Mouse (Mus musculus): ENCODE measurements around the gene Bsn. TPM values are rescaled to one million over a fixed set of nuclear protein-coding genes. Genes with fewer than 3 reads are reported as not detected.

The Bsn gene
- total and polyA plus RNA-seq, 3 experiments, result 2.8 to 7.9 (median 5.0) TPM

DNA sequence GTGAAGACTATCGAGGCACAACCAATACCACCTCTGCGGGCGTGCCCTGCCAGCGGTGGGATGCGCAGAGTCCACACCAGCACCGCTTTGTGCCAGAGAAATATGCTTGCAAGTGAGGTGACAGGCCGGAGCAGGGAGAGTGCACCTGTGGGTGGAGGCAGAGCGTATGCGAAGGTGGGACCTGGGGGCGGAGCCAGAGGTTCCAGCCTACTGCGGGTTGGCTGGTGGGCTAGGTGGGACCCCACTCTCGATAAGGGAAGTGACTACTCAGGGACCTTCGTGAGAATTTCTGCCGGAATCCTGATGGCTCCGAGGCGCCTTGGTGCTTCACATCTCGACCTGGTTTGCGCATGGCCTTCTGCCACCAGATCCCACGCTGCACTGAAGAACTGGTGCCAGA, 107.6 kb downstream of the Bsn start:
- Histone ChIP-seq H3K36me3 (replicated peaks) (peaks cover 71% of the 10 kb centered on the region), H3K27me3 (ENCODE audit: insufficient read depth, low read length) (no peaks in the 10 kb centered on the region), H3K9me3 (replicated peaks) (no peaks in the 10 kb centered on the region), H3K4me3 (ENCODE audit: low read depth, low read length) (no peak overlapping the region; the same call in 1 of the 2 replicates), H3K4me1 (ENCODE audit: insufficient read depth, low read depth, low read length) (peaks cover 87% of the 10 kb centered on the region)
- ATAC-seq (ENCODE audit: extremely low read depth, insufficient number of reproducible peaks, low FRiP score, poor library complexity, severe bottlenecking) (no peak), DNase-seq (ENCODE audit: low spot score) (no peak)
- TF ChIP-seq TAL1 (conservative IDR thresholded peaks at IDR 0.05; ENCODE audit: low read depth, low read length) (no peak), POLR2AphosphoS5 (IDR thresholded peaks at IDR 0.05; ENCODE audit: insufficient replicate concordance, low read depth, low read length) (no peak), GATA1 (IDR thresholded peaks at IDR 0.05; ENCODE audit: borderline replicate concordance, low read length) (no peak), GATA2 (IDR thresholded peaks at IDR 0.05; ENCODE audit: borderline replicate concordance, low read depth, low read length) (no peak), CTCF (IDR thresholded peaks at IDR 0.05; ENCODE audit: low read depth, low read length) (no peak)

- H3K9me3 ChIP-seq (replicated peaks), result no peaks in the 10 kb centered on the region
- peaks cover 75% of the 10 kb centered on the region for H3K4me1 ChIP-seq (ENCODE audit: insufficient read depth, low read depth, low read length)
- ATAC-seq (ENCODE audit: extremely low read depth, insufficient number of reproducible peaks, low FRiP score, poor library complexity, severe bottlenecking) (peak; percentile 91), DNase-seq (ENCODE audit: low spot score) (peak; percentile 97)
- H3K27me3 ChIP-seq (ENCODE audit: insufficient read depth, low read length), result no peaks in the 10 kb centered on the region
- TF ChIP-seq CTCF (IDR thresholded peaks at IDR 0.05; ENCODE audit: low read depth, low read length) (no peak), GATA2 (IDR thresholded peaks at IDR 0.05; ENCODE audit: borderline replicate concordance, low read depth, low read length) (no peak), TAL1 (conservative IDR thresholded peaks at IDR 0.05; ENCODE audit: low read depth, low read length) (no peak), GATA1 (IDR thresholded peaks at IDR 0.05; ENCODE audit: borderline replicate concordance, low read length) (no peak), POLR2AphosphoS5 (IDR thresholded peaks at IDR 0.05; ENCODE audit: insufficient replicate concordance, low read depth, low read length) (no peak)
- H3K4me3 ChIP-seq (ENCODE audit: low read depth, low read length), result peak within 1 kb of the TSS; percentile 88
- H3K36me3 ChIP-seq (replicated peaks), result peaks cover 65% of the 10 kb centered on the region
These were observed 110.0 kb downstream of the Bsn start, which contains the start of gene Mst1 for GRCm38 (mm10) chr9:108080168-108080567. Mst1 (plus strand) TSS chr9:108080436.

DNA sequence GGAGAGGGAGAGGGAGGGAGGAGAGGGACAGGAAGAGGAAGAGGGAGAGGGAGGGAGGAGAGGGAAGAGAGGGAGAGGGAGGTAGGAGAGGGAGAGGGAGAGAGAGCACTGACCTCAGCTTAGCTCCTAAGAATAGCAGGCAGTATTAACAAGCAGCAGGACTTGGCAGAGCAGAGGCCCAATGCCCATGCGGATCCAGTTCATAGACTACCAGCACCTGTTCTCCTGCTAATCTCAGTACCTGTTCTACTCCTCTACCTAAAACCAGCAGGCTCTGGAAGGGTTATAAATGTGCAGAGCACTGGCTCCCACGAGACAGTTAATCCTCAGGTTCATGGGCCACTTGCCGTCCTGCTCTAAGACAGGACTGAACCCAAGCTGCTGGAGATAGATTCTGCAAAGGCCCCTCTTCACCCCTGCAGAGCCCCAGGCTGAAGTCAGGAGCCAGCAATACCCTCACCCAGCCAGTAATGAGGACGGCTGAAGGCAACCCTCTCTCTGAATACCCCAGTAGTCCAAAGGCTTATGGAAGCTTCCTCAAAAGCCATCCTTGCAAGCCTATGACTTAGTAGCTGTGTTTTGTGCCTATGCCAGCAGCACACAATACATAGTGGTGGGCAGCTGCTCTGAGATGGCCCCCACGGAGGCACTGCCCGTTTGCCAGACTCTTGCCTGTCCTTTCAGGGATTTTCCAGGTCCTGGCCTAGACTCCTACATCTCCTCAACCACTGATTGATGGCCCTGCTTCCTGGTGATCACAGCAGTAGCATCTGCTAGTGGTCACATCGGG, 116.8 kb downstream of the Bsn start:
- peaks cover 86% of the 10 kb centered on the region for H3K36me3 ChIP-seq (replicated peaks)
- DNase-seq (ENCODE audit: low spot score) (no peak), ATAC-seq (ENCODE audit: extremely low read depth, insufficient number of reproducible peaks, low FRiP score, poor library complexity, severe bottlenecking) (no peak)
- H3K4me1 ChIP-seq (ENCODE audit: insufficient read depth, low read depth, low read length), result peaks cover 22% of the 10 kb centered on the region
- no peaks in the 10 kb centered on the region for H3K9me3 ChIP-seq (replicated peaks)
- no peaks in the 10 kb centered on the region for H3K27me3 ChIP-seq (ENCODE audit: insufficient read depth, low read length)
- H3K4me3 ChIP-seq (ENCODE audit: low read depth, low read length), result no peak overlapping the region
- no peak for TF ChIP-seq TAL1 (conservative IDR thresholded peaks at IDR 0.05; ENCODE audit: low read depth, low read length)
- TF ChIP-seq CTCF (IDR thresholded peaks at IDR 0.05; ENCODE audit: low read depth, low read length), result no peak
- TF ChIP-seq GATA1 (IDR thresholded peaks at IDR 0.05; ENCODE audit: borderline replicate concordance, low read length), result no peak
- no peak for TF ChIP-seq POLR2AphosphoS5 (IDR thresholded peaks at IDR 0.05; ENCODE audit: insufficient replicate concordance, low read depth, low read length)
- TF ChIP-seq GATA2 (IDR thresholded peaks at IDR 0.05; ENCODE audit: borderline replicate concordance, low read depth, low read length), result no peak

DNA sequence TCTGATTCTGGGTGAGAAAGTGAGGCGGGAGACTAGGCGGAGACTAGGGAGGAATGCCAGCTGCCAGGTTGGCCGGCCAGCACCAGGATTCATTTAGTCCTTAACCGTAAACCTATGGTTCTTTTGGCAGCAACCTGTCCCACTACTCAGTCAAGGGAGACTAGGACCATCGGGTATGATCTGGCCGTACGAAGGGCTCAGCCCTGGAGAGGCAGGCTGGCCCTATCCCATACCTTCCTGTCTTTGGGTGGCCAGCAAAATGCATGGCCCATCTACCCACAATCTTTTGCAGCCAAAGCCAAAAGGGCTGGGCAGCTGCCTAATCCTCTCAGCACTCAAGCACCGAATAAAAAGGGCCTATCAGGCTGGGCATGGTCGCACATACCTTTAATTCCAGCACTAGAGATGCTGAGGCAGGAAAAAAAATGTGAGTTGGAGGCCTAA, 117.7 kb downstream of the Bsn start:
- Histone ChIP-seq H3K36me3 (replicated peaks) (peaks cover 90% of the 10 kb centered on the region), H3K4me1 (ENCODE audit: insufficient read depth, low read depth, low read length) (peaks cover 19% of the 10 kb centered on the region), H3K4me3 (ENCODE audit: low read depth, low read length) (no peak overlapping the region), H3K27me3 (ENCODE audit: insufficient read depth, low read length) (no peaks in the 10 kb centered on the region), H3K9me3 (replicated peaks) (no peaks in the 10 kb centered on the region)
- TF ChIP-seq TAL1 (conservative IDR thresholded peaks at IDR 0.05; ENCODE audit: low read depth, low read length) (no peak), CTCF (IDR thresholded peaks at IDR 0.05; ENCODE audit: low read depth, low read length) (no peak), POLR2AphosphoS5 (IDR thresholded peaks at IDR 0.05; ENCODE audit: insufficient replicate concordance, low read depth, low read length) (no peak), GATA2 (IDR thresholded peaks at IDR 0.05; ENCODE audit: borderline replicate concordance, low read depth, low read length) (no peak), GATA1 (IDR thresholded peaks at IDR 0.05; ENCODE audit: borderline replicate concordance, low read length) (no peak)
- ATAC-seq (ENCODE audit: extremely low read depth, insufficient number of reproducible peaks, low FRiP score, poor library complexity, severe bottlenecking) (no peak), DNase-seq (ENCODE audit: low spot score) (no peak)

GRCm38 (mm10) chr9:108071801-108072200, 118.4 kb downstream of the Bsn start:
- Histone ChIP-seq H3K4me3 (ENCODE audit: low read depth, low read length) (no peak overlapping the region), H3K4me1 (ENCODE audit: insufficient read depth, low read depth, low read length) (peaks cover 13% of the 10 kb centered on the region), H3K27me3 (ENCODE audit: insufficient read depth, low read length) (no peaks in the 10 kb centered on the region), H3K36me3 (replicated peaks) (peaks cover 90% of the 10 kb centered on the region), H3K9me3 (replicated peaks) (no peaks in the 10 kb centered on the region)
- ATAC-seq (ENCODE audit: extremely low read depth, insufficient number of reproducible peaks, low FRiP score, poor library complexity, severe bottlenecking) (no peak), DNase-seq (ENCODE audit: low spot score) (no peak)
- no peak for TF ChIP-seq TAL1 (conservative IDR thresholded peaks at IDR 0.05; ENCODE audit: low read depth, low read length)
- no peak for TF ChIP-seq POLR2AphosphoS5 (IDR thresholded peaks at IDR 0.05; ENCODE audit: insufficient replicate concordance, low read depth, low read length)
- no peak for TF ChIP-seq GATA1 (IDR thresholded peaks at IDR 0.05; ENCODE audit: borderline replicate concordance, low read length)
- TF ChIP-seq GATA2 (IDR thresholded peaks at IDR 0.05; ENCODE audit: borderline replicate concordance, low read depth, low read length), result no peak
- TF ChIP-seq CTCF (IDR thresholded peaks at IDR 0.05; ENCODE audit: low read depth, low read length), result no peak

- DNase-seq (ENCODE audit: low spot score), result no peak
- no peak overlapping the region for H3K4me3 ChIP-seq (ENCODE audit: low read depth, low read length)
- H3K36me3 ChIP-seq (replicated peaks), result peaks cover 98% of the 10 kb centered on the region
- no peaks in the 10 kb centered on the region for H3K9me3 ChIP-seq (replicated peaks)
- H3K4me1 ChIP-seq (ENCODE audit: insufficient read depth, low read depth, low read length), result peaks cover 13% of the 10 kb centered on the region
- ATAC-seq (ENCODE audit: extremely low read depth, insufficient number of reproducible peaks, low FRiP score, poor library complexity, severe bottlenecking), result no peak
- no peaks in the 10 kb centered on the region for H3K27me3 ChIP-seq (ENCODE audit: insufficient read depth, low read length)
- TF ChIP-seq TAL1 (conservative IDR thresholded peaks at IDR 0.05; ENCODE audit: low read depth, low read length) (no peak), GATA2 (IDR thresholded peaks at IDR 0.05; ENCODE audit: borderline replicate concordance, low read depth, low read length) (no peak), GATA1 (IDR thresholded peaks at IDR 0.05; ENCODE audit: borderline replicate concordance, low read length) (no peak), POLR2AphosphoS5 (IDR thresholded peaks at IDR 0.05; ENCODE audit: insufficient replicate concordance, low read depth, low read length) (no peak), CTCF (IDR thresholded peaks at IDR 0.05; ENCODE audit: low read depth, low read length) (no peak)
These were observed 120.7 kb downstream of the Bsn start for GRCm38 (mm10) chr9:108069529-108069928.
